Mouse (Mus musculus) thymus, adult 2 months (tissue): ENCODE results near the gene Ube3b. TPM values are rescaled to one million over a fixed set of nuclear protein-coding genes. Genes with fewer than 3 reads are reported as not detected.

ENCODE experiments used
- DNase-seq: peaks from one replicate; pipeline ENCODE4 v3.0.0; 2021
- H3K27ac ChIP-seq: fragments of 200-500 bp; 2 replicates; pipeline ENCODE4 v1.5.1; 2012; ENCODE audit warnings: low read length, control low read depth; ENCODE audit not compliant: control insufficient read depth, insufficient read depth
- H3K27me3 ChIP-seq: fragments of 200-500 bp; 2 replicates; pipeline ENCODE4 v1.6.1; 2012; ENCODE audit warnings: mild to moderate bottlenecking, low read length, moderate library complexity, mixed read lengths; ENCODE audit not compliant: control insufficient read depth, insufficient read depth
- H3K36me3 ChIP-seq: fragments of 200-500 bp; 2 replicates; pipeline ENCODE4 v1.6.1; 2012; ENCODE audit warnings: mild to moderate bottlenecking, low read length, moderate library complexity; ENCODE audit not compliant: control insufficient read depth, insufficient read depth
- H3K4me1 ChIP-seq: fragments of 200-500 bp; replicated peaks from 2 replicates; pipeline ENCODE4 v1.6.1; 2012; ENCODE audit warnings: low read length; ENCODE audit not compliant: control insufficient read depth, insufficient read depth
- H3K4me3 ChIP-seq: fragments of 200-500 bp; 2 replicates; pipeline ENCODE4 v1.5.1; 2012; ENCODE audit warnings: mild to moderate bottlenecking, low read length, control low read depth, moderate library complexity; ENCODE audit not compliant: control insufficient read depth, insufficient read depth
- CTCF ChIP-seq: fragments of 200-500 bp; IDR thresholded peaks from 2 replicates; pipeline ENCODE4 v1.5.1; 2012; ENCODE audit warnings: mild to moderate bottlenecking, control low read depth, low read length, moderate library complexity, borderline replicate concordance; ENCODE audit not compliant: control insufficient read depth, poor library complexity, insufficient read depth; ENCODE audit errors: extremely low read depth
- POLR2A ChIP-seq: fragments of 200-500 bp; IDR thresholded peaks from 2 replicates; pipeline ENCODE4 v1.6.1; 2012; ENCODE audit warnings: mild to moderate bottlenecking, low read length, control low read depth, moderate library complexity; ENCODE audit not compliant: control insufficient read depth, poor library complexity, insufficient read depth; ENCODE audit errors: extremely low read depth
- WGBS: fragments of 180-500 bp; shearing (Covaris S2); methylation state at CpG from one replicate; pipeline ENCODE4 v1.1.7; 2018; 5-methylcytosine and 5-hydroxymethylcytosine counted together
- polyA plus RNA-seq: library from polyadenylated mRNA; depleted of rRNA; stranded (reverse); fragments of >200 nt; gene quantifications from 2 replicates; pipeline ENCODE4 v1.2.3, GENCODE M21; 2012

The Ube3b gene
- polyA plus RNA-seq, 1 experiment = 123 TPM

- peak; percentile 85 for DNase-seq
- Histone ChIP-seq H3K27ac (no peak overlapping the region), H3K4me3 (no peak overlapping the region), H3K27me3 (no peaks in the 10 kb centered on the region), H3K4me1 (peaks cover 36% of the 10 kb centered on the region), H3K36me3 (no peaks in the 10 kb centered on the region)
- TF ChIP-seq CTCF (peak; percentile 97), POLR2A (no peak)
- 11% methylated on average over 7 of the region's 7 CpGs for WGBS
Observed at GRCm38 (mm10) chr5:114461238-114461637, 80.8 kb downstream of the Ube3b start.

GRCm38 (mm10) chr5:114462067-114463040 lies 81.9 kb downstream of the Ube3b start:
- TF ChIP-seq CTCF = no peak
- no peak for TF ChIP-seq POLR2A
- H3K4me3 ChIP-seq = no peak overlapping the region
- H3K27ac ChIP-seq = no peak overlapping the region
- peaks cover 39% of the 10 kb centered on the region for H3K4me1 ChIP-seq
- whole genome bisulfite sequencing = 84% methylated on average over 24 of the region's 24 CpGs
- no peaks in the 10 kb centered on the region for H3K27me3 ChIP-seq
- no peak for DNase-seq
- no peaks in the 10 kb centered on the region for H3K36me3 ChIP-seq

- TF ChIP-seq POLR2A = no peak
- TF ChIP-seq CTCF = no peak
- DNase-seq = no peak
- H3K4me1 ChIP-seq = peaks cover 39% of the 10 kb centered on the region
- H3K27me3 ChIP-seq = no peaks in the 10 kb centered on the region
- no peaks in the 10 kb centered on the region for H3K36me3 ChIP-seq
- no peak overlapping the region for H3K27ac ChIP-seq
- H3K4me3 ChIP-seq = no peak overlapping the region
- WGBS = 88% methylated on average over 2 of the region's 2 CpGs
Observed at GRCm38 (mm10) chr5:114464561-114464960, 84.2 kb downstream of the Ube3b start.

DNA sequence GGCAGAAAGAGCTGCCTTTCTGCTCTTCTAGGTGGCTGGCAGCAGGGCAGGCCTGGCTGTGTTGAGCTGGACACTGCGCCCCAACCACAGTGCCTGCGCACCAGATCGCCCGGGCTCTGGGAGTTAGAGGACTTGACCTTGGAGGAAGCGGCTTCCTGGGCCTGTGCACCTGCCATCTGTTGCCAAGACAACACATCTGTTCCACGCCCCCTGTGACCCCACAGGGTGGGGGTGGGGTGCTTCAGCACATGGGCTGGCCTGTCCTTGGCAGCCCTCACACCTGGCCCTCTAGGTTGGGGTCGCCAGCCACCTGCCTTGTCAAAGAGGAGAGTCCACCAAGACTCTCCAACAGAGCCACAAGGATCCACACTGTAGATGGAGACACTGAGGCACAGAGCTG lies 85.2 kb downstream of the Ube3b start:
- Histone ChIP-seq H3K4me3 (no peak overlapping the region), H3K27me3 (no peaks in the 10 kb centered on the region), H3K4me1 (peaks cover 39% of the 10 kb centered on the region), H3K36me3 (no peaks in the 10 kb centered on the region), H3K27ac (no peak overlapping the region)
- 35% methylated on average over 7 of the region's 7 CpGs for WGBS
- peak; percentile 31 for DNase-seq
- TF ChIP-seq POLR2A (no peak), CTCF (no peak)

- H3K4me1 ChIP-seq = peaks cover 36% of the 10 kb centered on the region
- no peaks in the 10 kb centered on the region for H3K36me3 ChIP-seq
- TF ChIP-seq CTCF (no peak), POLR2A (no peak)
- no peaks in the 10 kb centered on the region for H3K27me3 ChIP-seq
- no peak overlapping the region for H3K4me3 ChIP-seq
- no peak for DNase-seq
- H3K27ac ChIP-seq = no peak overlapping the region
- WGBS = 55% methylated on average over 11 of the region's 11 CpGs
Observed at GRCm38 (mm10) chr5:114467019-114467418, 86.6 kb downstream of the Ube3b start.

GRCm38 (mm10) chr5:114467430-114467829 lies 87.0 kb downstream of the Ube3b start:
- TF ChIP-seq CTCF = no peak
- Histone ChIP-seq H3K27me3 (no peaks in the 10 kb centered on the region), H3K36me3 (no peaks in the 10 kb centered on the region), H3K27ac (no peak overlapping the region), H3K4me3 (no peak overlapping the region), H3K4me1 (peaks cover 34% of the 10 kb centered on the region)
- DNase-seq = no peak
- 56% methylated on average over 12 of the region's 13 CpGs for WGBS
